ENCODE assay signal across 10 mouse cellular contexts in genomic region chr9:67496368-67496767, GRCm38 (mm10).
DNase-seq lines count a peak whose midpoint lies in the region; ATAC-seq lines count a peak whose summit lies in the region.
"Had no signal": no experiment of that assay in that cellular context is flagged by ENCODE, and none has a peak within 500 bp of the region (broad histone marks: within the 10 kb centered on the region; RNA-seq: fewer than 3 reads in every experiment).

No protein-coding gene starts in this region.

- 0 out of 2 replicates have a peak overlapping the region, but pooled peaks have one; percentile 23 for H3K27ac ChIP-seq in hindbrain, embryonic 15.5 days (replicated peaks)
- no peak overlapping the region for H3K27ac ChIP-seq in hindbrain, embryonic 12.5 days
- H3K27ac ChIP-seq in midbrain, embryonic 13.5 days, result no peak overlapping the region
- no peak overlapping the region for H3K27ac ChIP-seq in midbrain, embryonic 10.5 days (replicated peaks)
- H3K27ac ChIP-seq: heart, embryonic 10.5 days; limb, embryonic 15.5 days; midbrain, embryonic 12.5 days had no signal

- no peak overlapping the region for H3K4me2 ChIP-seq in hindbrain, embryonic 15.5 days
- H3K4me2 ChIP-seq in hindbrain, embryonic 12.5 days (replicated peaks), result no peak overlapping the region
- H3K4me2 ChIP-seq in midbrain, embryonic 13.5 days (replicated peaks), result no peak overlapping the region
- H3K4me2 ChIP-seq: limb, embryonic 15.5 days; midbrain, embryonic 12.5 days had no signal

- no peaks in the 10 kb centered on the region for H3K9me3 ChIP-seq in hindbrain, embryonic 15.5 days
- no peaks in the 10 kb centered on the region for H3K9me3 ChIP-seq in hindbrain, embryonic 12.5 days (replicated peaks)
- H3K9me3 ChIP-seq in midbrain, embryonic 13.5 days, result no peaks in the 10 kb centered on the region
- H3K9me3 ChIP-seq in midbrain, embryonic 10.5 days (replicated peaks), result no peaks in the 10 kb centered on the region
- H3K9me3 ChIP-seq: heart, embryonic 10.5 days; limb, embryonic 15.5 days; midbrain, embryonic 12.5 days had no signal

- no peak for DNase-seq in midbrain, embryonic 10.5 days (ENCODE audit: low spot score)
- DNase-seq in brain, adult 2 months (ENCODE audit: low read depth, low spot score), result peak; percentile 74
- peak; percentile 46 for DNase-seq in large intestine, adult 2 months (ENCODE audit: low read depth, low spot score)
- no peak for DNase-seq in cerebellum, adult 8-10 months

- peak; percentile 45; the same call in 1 of the 2 replicates for ATAC-seq in hindbrain, embryonic 15.5 days (ENCODE audit: low FRiP score, low read depth)
- ATAC-seq in hindbrain, embryonic 12.5 days (ENCODE audit: low FRiP score), result no peak
- ATAC-seq in midbrain, embryonic 13.5 days, result 0 out of 2 replicates have a peak, but pooled peaks have one; percentile 34

- no peaks in the 10 kb centered on the region for H3K27me3 ChIP-seq in hindbrain, embryonic 15.5 days
- no peaks in the 10 kb centered on the region for H3K27me3 ChIP-seq in hindbrain, embryonic 12.5 days
- H3K27me3 ChIP-seq in midbrain, embryonic 13.5 days, result no peaks in the 10 kb centered on the region
- H3K27me3 ChIP-seq in midbrain, embryonic 10.5 days (ENCODE audit: low read depth, poor library complexity, severe bottlenecking), result no peaks in the 10 kb centered on the region
- H3K27me3 ChIP-seq: limb, embryonic 15.5 days; midbrain, embryonic 12.5 days had no signal

- H3K9ac ChIP-seq in hindbrain, embryonic 15.5 days, result no peak overlapping the region
- H3K9ac ChIP-seq in hindbrain, embryonic 12.5 days, result no peak overlapping the region
- no peak overlapping the region for H3K9ac ChIP-seq in midbrain, embryonic 13.5 days (replicated peaks)
- H3K9ac ChIP-seq: limb, embryonic 15.5 days; midbrain, embryonic 12.5 days had no signal

- peaks cover 25% of the 10 kb centered on the region for H3K4me1 ChIP-seq in hindbrain, embryonic 15.5 days (replicated peaks)
- H3K4me1 ChIP-seq in hindbrain, embryonic 12.5 days, result peaks cover 16% of the 10 kb centered on the region
- peaks cover 16% of the 10 kb centered on the region for H3K4me1 ChIP-seq in midbrain, embryonic 13.5 days (replicated peaks)
- no peaks in the 10 kb centered on the region for H3K4me1 ChIP-seq in midbrain, embryonic 10.5 days

- H3K4me3 ChIP-seq in hindbrain, embryonic 15.5 days, result no peak overlapping the region
- H3K4me3 ChIP-seq in hindbrain, embryonic 12.5 days, result no peak overlapping the region
- H3K4me3 ChIP-seq in midbrain, embryonic 13.5 days (replicated peaks), result no peak overlapping the region
- no peak overlapping the region for H3K4me3 ChIP-seq in midbrain, embryonic 10.5 days
- H3K4me3 ChIP-seq: heart, embryonic 10.5 days; limb, embryonic 15.5 days; midbrain, embryonic 12.5 days had no signal

- 44% methylated on average over 2 of the region's 2 CpGs for WGBS in hindbrain, embryonic 15.5 days
- 44% methylated on average over 2 of the region's 2 CpGs for WGBS in hindbrain, embryonic 12.5 days
- 32% methylated on average over 2 of the region's 2 CpGs for WGBS in midbrain, embryonic 13.5 days
- 83% methylated on average over 2 of the region's 2 CpGs for WGBS in midbrain, embryonic 10.5 days
- WGBS in large intestine, adult 2 months, result 15% methylated on average over 2 of the region's 2 CpGs

- no peaks in the 10 kb centered on the region for H3K36me3 ChIP-seq in hindbrain, embryonic 15.5 days
- no peaks in the 10 kb centered on the region for H3K36me3 ChIP-seq in hindbrain, embryonic 12.5 days
- no peaks in the 10 kb centered on the region for H3K36me3 ChIP-seq in midbrain, embryonic 13.5 days
- no peaks in the 10 kb centered on the region for H3K36me3 ChIP-seq in midbrain, embryonic 10.5 days
- H3K36me3 ChIP-seq: heart, embryonic 10.5 days; limb, embryonic 15.5 days; midbrain, embryonic 12.5 days had no signal

Comparison
In these comparisons a context has a peak if more than half of its experiments do, and no peak if none do; other contexts are left out.
1. DNase-seq: peak in brain, adult 2 months (single experiment) and large intestine, adult 2 months (single experiment); none in midbrain, embryonic 10.5 days (single experiment) and cerebellum, adult 8-10 months (single experiment).